Mouse (Mus musculus) mesoderm, embryonic 11.5 days (tissue): Measurements from ENCODE around the gene Padi6.
A peak's percentile ranks its signal among the peaks of the same experiment; 100 is the strongest.

Source experiments
- DNase-seq: peaks from one replicate; pipeline ENCODE4 v3.0.0-alpha.2; 2012; ENCODE audit warnings: low read depth, low spot score

Padi6 gene

GRCm38 (mm10) chr4:140684881-140685303, 57.6 kb downstream of the Padi6 start:
- DNase-seq: peak; percentile 32

DNA sequence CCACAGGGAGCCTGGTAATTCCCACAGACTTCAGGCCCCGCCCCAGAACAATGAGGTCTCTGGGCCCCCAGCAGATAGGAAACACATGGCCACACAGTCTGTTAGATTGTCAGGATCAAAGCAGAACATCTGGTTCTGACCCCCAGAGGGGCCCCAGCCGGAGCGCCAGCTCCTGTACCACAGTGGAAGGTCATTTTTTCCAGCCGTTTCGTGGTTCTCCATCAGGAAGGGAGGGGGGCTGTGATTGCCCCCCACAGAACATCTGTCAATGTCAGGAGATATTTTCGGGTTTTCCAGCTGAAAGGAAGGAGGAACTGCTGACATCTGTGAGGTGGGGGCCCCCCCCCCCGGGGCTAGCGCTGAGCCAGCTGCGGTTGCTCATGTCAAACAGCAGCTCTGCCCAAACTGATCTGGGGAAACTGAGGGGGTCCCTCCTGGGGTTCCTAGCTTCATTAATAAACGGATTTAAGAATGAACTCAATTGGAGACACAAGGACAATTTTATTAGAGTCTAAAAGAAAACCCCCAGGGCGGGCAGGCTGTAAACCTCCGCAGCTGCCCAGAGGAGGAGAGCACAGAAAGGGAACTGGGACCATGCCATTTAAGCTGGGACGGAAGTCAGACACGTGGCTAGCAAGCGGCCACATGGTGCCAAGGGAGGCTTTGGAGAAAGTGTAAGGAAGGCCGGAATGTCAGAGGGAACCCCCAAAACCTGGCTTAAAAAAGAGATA, 58.1 kb downstream of the Padi6 start:
- DNase-seq: peak; percentile 75

- no peak for DNase-seq
These were observed 58.8 kb downstream of the Padi6 start for GRCm38 (mm10) chr4:140683608-140684007.

- no peak for DNase-seq
These were observed 61.6 kb downstream of the Padi6 start for GRCm38 (mm10) chr4:140680731-140681397.

DNA sequence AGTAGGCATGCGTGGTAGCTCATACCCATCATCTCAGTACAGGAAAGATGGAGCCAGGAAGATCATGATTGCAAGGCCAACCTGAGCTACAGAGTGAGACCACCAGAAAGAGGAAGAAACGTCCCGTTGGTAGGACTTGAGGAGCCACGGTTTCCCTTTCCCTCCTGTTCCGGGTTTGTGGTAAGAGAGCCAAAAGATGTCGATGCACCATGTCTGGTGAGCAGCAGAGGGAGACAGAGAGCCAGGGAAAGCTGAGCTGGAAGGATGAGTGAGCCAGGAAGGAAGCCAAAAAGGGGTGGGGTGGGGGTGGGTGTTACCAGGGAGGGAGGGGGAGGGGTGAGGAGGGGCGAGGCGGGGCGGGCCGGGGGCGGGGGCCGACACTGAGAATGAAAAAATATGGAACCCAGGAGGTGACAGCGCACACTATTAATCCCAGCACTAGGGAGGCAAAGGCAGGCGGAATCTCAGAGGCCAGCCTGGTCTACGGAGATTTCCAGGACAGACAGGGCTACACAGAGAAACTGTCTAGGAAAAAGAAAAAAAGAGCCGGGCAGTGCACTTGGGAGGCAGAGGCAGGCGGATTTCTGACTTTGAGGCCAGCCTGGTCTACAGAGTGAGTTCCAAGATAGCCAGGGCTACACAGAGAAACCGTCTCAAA, 62.6 kb downstream of the Padi6 start:
- peak; percentile 84 for DNase-seq

DNA sequence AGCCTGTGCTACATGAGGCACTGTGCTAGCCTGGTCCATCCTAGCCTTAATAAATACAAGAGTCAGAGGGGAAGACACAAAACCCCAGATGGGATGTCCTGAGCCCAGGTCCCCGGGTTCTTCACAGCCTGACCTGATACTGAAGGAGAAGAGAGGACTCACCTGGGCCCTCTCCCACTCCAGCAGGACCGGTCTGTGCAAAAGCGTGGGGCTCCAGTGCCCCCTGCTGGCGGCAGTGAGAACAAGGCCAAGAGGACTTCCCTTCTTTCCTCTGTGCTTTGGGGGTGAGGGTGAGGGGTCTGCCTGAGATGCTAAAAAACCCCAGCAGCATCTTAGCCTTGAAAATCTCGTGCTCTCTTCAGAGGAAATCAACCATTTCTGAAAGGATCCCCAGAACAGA, 63.4 kb downstream of the Padi6 start:
- DNase-seq: no peak
